Mouse (Mus musculus) kidney, embryonic 15.5 days (tissue): ENCODE results near the gene Golt1a. TPM values are rescaled to one million over a fixed set of nuclear protein-coding genes. Genes with fewer than 3 reads are reported as not detected.
A peak's percentile ranks its signal among the peaks of the same experiment; 100 is the strongest.

Source experiments
- ATAC-seq: fragments of 200-750 bp; cut with Nextera tagmentation; replicated peaks from 2 replicates; pipeline ENCODE4 v1.8.0; 2017; ENCODE audit warnings: moderate TSS enrichment; ENCODE audit not compliant: low FRiP score
- H3K27ac ChIP-seq: fragments of 300-500 bp; sonication (generic); 2 replicates; pipeline ENCODE4 v1.5.1; 2015; ENCODE audit warnings: mild to moderate bottlenecking, inconsistent platforms
- H3K27me3 ChIP-seq: fragments of 300-500 bp; sonication (generic); 2 replicates; pipeline ENCODE4 v1.6.1; 2015; ENCODE audit warnings: inconsistent platforms
- H3K36me3 ChIP-seq: fragments of 300-500 bp; sonication (generic); 2 replicates; pipeline ENCODE4 v1.6.1; 2015; ENCODE audit warnings: inconsistent platforms
- H3K4me1 ChIP-seq: fragments of 300-500 bp; sonication (generic); 2 replicates; pipeline ENCODE4 v1.6.1; 2015; ENCODE audit warnings: inconsistent platforms
- H3K4me2 ChIP-seq: fragments of 300-500 bp; sonication (generic); 2 replicates; pipeline ENCODE4 v1.6.1; 2015; ENCODE audit warnings: moderate library complexity, mild to moderate bottlenecking, inconsistent platforms
- H3K4me3 ChIP-seq: fragments of 300-500 bp; sonication (generic); replicated peaks from 2 replicates; pipeline ENCODE4 v1.5.1; 2015; ENCODE audit warnings: mild to moderate bottlenecking, inconsistent platforms
- H3K9ac ChIP-seq: fragments of 300-500 bp; sonication (generic); 2 replicates; pipeline ENCODE4 v1.6.1; 2015; ENCODE audit warnings: mild to moderate bottlenecking, inconsistent platforms
- H3K9me3 ChIP-seq: fragments of 300-500 bp; sonication (generic); replicated peaks from 2 replicates; pipeline ENCODE4 v1.6.1; 2016; ENCODE audit warnings: inconsistent platforms
- WGBS: fragments of 180-500 bp; shearing (Covaris S2); methylation state at CpG from one replicate; pipeline ENCODE4 v1.1.7; 2015; ENCODE audit warnings: mixed read lengths; 5-methylcytosine and 5-hydroxymethylcytosine counted together
- polyA plus RNA-seq: library from polyadenylated mRNA; unstranded; fragments of >200 nt; fragmentation: Nextera tagmentation; extraction: Ambion mirVana; gene quantifications from 2 replicates; pipeline ENCODE4 v1.2.1, GENCODE M21; 2015

The Golt1a gene
- polyA plus RNA-seq, 1 experiment from 2014 or later, result 5.2 TPM

- Histone ChIP-seq H3K36me3 (no peaks in the 10 kb centered on the region), H3K27me3 (peaks cover 21% of the 10 kb centered on the region), H3K9ac (no peak overlapping the region), H3K4me1 (peaks cover 24% of the 10 kb centered on the region), H3K27ac (no peak overlapping the region), H3K4me3 (no peak overlapping the region), H3K4me2 (no peak overlapping the region), H3K9me3 (no peaks in the 10 kb centered on the region)
- 34% methylated on average over 9 of the region's 9 CpGs for WGBS
- no peak for ATAC-seq
Observed at GRCm38 (mm10) chr1:133351762-133352161, 42.2 kb downstream of the Golt1a start.

- H3K27me3 ChIP-seq, result peaks cover 28% of the 10 kb centered on the region
- no peaks in the 10 kb centered on the region for H3K36me3 ChIP-seq
- no peak overlapping the region for H3K27ac ChIP-seq
- no peak overlapping the region for H3K4me2 ChIP-seq
- no peaks in the 10 kb centered on the region for H3K9me3 ChIP-seq
- H3K4me1 ChIP-seq, result peaks cover 21% of the 10 kb centered on the region
- 54% methylated on average over 12 of the region's 12 CpGs for WGBS
- H3K4me3 ChIP-seq, result no peak overlapping the region
- H3K9ac ChIP-seq, result no peak overlapping the region
- no peak for ATAC-seq
Observed at GRCm38 (mm10) chr1:133353371-133353809, 43.8 kb downstream of the Golt1a start.

- H3K27ac ChIP-seq, result no peak overlapping the region
- H3K36me3 ChIP-seq, result no peaks in the 10 kb centered on the region
- WGBS, result 52% methylated on average over 5 of the region's 5 CpGs
- no peak overlapping the region for H3K9ac ChIP-seq
- ATAC-seq, result no peak
- H3K4me2 ChIP-seq, result no peak overlapping the region
- H3K27me3 ChIP-seq, result peaks cover 28% of the 10 kb centered on the region
- no peaks in the 10 kb centered on the region for H3K9me3 ChIP-seq
- no peak overlapping the region for H3K4me3 ChIP-seq
- peaks cover 18% of the 10 kb centered on the region for H3K4me1 ChIP-seq
Observed at GRCm38 (mm10) chr1:133355469-133355868, 45.9 kb downstream of the Golt1a start.

- whole genome bisulfite sequencing, result 46% methylated on average over 15 of the region's 15 CpGs
- H3K27ac ChIP-seq, result no peak overlapping the region
- H3K4me2 ChIP-seq, result no peak overlapping the region
- no peaks in the 10 kb centered on the region for H3K36me3 ChIP-seq
- no peak overlapping the region for H3K4me3 ChIP-seq
- peaks cover 28% of the 10 kb centered on the region for H3K27me3 ChIP-seq
- ATAC-seq, result peak; percentile 30; the same call in 1 of the 2 replicates
- H3K9ac ChIP-seq, result no peak overlapping the region
- H3K9me3 ChIP-seq, result no peaks in the 10 kb centered on the region
- H3K4me1 ChIP-seq, result peaks cover 15% of the 10 kb centered on the region; the same call in 1 of the 2 replicates
Observed at GRCm38 (mm10) chr1:133355912-133356311, 46.3 kb downstream of the Golt1a start.

GRCm38 (mm10) chr1:133356330-133356729 lies 46.7 kb downstream of the Golt1a start:
- H3K4me2 ChIP-seq, result no peak overlapping the region
- H3K27ac ChIP-seq, result no peak overlapping the region
- no peak overlapping the region for H3K9ac ChIP-seq
- no peaks in the 10 kb centered on the region for H3K36me3 ChIP-seq
- H3K4me3 ChIP-seq, result no peak overlapping the region
- 38% methylated on average over 8 of the region's 8 CpGs for WGBS
- H3K9me3 ChIP-seq, result no peaks in the 10 kb centered on the region
- H3K27me3 ChIP-seq, result peaks cover 28% of the 10 kb centered on the region
- no peak for ATAC-seq
- peaks cover 15% of the 10 kb centered on the region; the same call in 1 of the 2 replicates for H3K4me1 ChIP-seq

DNA sequence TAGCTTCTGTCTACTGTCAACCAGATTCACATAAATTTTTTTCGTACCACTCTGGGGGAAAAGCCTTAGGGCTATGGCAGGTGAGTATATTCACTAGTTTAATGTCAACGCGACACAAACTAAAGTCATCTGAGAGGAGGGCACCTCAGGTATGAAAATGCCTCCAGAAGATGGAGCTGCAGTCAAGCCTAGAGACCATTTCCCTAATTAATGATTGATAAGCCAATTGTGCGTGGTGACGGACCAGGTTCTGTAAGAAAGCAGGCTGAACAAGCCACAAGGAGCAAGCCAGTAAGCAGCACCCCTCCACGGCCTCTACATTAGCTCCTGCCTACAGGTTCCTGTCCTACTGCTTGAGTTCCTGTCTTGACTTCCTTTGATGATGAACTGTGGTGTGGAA lies 51.4 kb downstream of the Golt1a start:
- H3K27me3 ChIP-seq, result peaks cover 39% of the 10 kb centered on the region

DNA sequence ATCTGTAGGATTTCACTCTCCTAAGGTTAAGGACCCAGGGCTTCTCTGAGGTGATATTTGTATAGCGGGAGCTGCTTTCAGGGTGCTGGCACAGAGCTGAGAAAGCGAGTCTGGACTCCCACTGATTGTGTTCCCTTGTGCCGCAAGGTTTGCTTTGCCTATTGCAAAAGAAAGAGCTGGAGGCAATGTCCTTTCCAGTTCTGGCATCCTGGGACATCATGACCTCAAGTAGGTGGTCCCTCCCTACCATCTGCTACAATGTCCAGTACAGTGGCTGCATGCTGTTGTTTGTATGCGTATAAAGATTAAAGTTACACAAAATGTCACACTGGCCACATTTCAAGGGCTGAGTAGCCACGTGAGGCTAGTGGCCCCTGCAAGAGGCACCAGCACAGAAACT lies 52.5 kb downstream of the Golt1a start:
- 94% methylated on average over 5 of the region's 5 CpGs for WGBS
- Histone ChIP-seq H3K9ac (no peak overlapping the region), H3K4me2 (no peak overlapping the region), H3K27me3 (peaks cover 37% of the 10 kb centered on the region), H3K9me3 (no peaks in the 10 kb centered on the region), H3K27ac (no peak overlapping the region), H3K4me3 (no peak overlapping the region), H3K36me3 (no peaks in the 10 kb centered on the region), H3K4me1 (peaks cover 12% of the 10 kb centered on the region)
- ATAC-seq, result no peak

More for the DNA sequence above, 51.4 kb downstream of the Golt1a start:
- Histone ChIP-seq H3K4me3 (no peak overlapping the region), H3K4me2 (no peak overlapping the region), H3K36me3 (no peaks in the 10 kb centered on the region), H3K27ac (no peak overlapping the region), H3K9ac (no peak overlapping the region), H3K4me1 (peaks cover 19% of the 10 kb centered on the region), H3K9me3 (no peaks in the 10 kb centered on the region)
- ATAC-seq, result no peak
- 90% methylated on average over 6 of the region's 6 CpGs for WGBS

DNA sequence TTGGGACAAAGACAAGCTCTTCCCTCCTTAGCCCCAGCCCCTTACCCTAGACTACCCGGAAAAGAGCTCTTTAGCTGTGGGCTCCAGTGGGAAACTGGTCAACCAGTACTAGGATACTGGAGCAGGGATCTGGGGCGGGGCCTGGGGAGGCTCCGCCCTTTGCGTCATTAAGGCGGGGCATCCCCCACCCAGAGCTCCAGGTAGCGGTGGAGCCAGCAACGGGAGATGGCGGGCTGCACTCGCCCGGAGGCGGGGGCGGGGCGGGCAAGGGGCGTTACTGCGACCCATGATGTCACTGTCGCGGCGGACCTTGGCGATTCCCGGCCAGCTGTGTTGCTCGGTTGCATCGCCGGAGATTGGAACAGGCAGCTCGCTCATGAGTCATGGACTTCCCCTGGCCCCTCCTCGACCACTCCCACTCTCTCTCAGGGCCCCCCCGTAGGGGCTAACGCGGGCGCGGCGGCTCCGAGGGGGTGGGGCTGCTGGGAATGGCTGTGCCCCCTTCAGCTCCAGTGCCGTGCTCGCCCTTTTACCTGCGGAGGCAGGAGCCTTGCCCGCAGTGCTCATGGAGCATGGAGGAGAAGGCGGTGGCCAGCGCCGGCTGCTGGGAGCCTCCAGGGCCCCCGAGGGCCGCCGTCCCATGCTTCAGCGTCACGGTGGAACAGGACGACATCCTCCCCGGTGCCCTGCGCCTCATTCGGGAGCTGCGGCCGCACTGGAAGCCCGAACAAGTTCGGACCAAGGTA lies 53.8 kb downstream of the Golt1a start, which contains the start of gene Etnk2:
Etnk2 (plus strand) TSS at position 297 of the 746 bp plus-strand sequence.
- H3K27ac ChIP-seq, result no peak within 1 kb of the TSS
- no peaks in the 10 kb centered on the region for H3K9me3 ChIP-seq
- 1% methylated on average over 52 of the region's 52 CpGs for WGBS
- H3K36me3 ChIP-seq, result no peaks in the 10 kb centered on the region
- peaks cover 25% of the 10 kb centered on the region for H3K4me1 ChIP-seq
- H3K4me3 ChIP-seq, result peak within 1 kb of the TSS; percentile 63
- H3K4me2 ChIP-seq, result peak within 1 kb of the TSS; percentile 93
- H3K27me3 ChIP-seq, result peaks cover 32% of the 10 kb centered on the region
- peak; percentile 81 for ATAC-seq
- H3K9ac ChIP-seq, result peak within 1 kb of the TSS; percentile 55

- no peaks in the 10 kb centered on the region for H3K36me3 ChIP-seq
- no peak overlapping the region for H3K27ac ChIP-seq
- peaks cover 29% of the 10 kb centered on the region for H3K4me1 ChIP-seq
- peak overlapping the region; percentile 55 for H3K9ac ChIP-seq
- H3K9me3 ChIP-seq, result no peaks in the 10 kb centered on the region
- peaks cover 32% of the 10 kb centered on the region for H3K27me3 ChIP-seq
- peak overlapping the region; percentile 93 for H3K4me2 ChIP-seq
- 0 out of 2 replicates have a peak, but pooled peaks have one; percentile 1 for ATAC-seq
- 3% methylated on average over 27 of the region's 27 CpGs for WGBS
- H3K4me3 ChIP-seq, result peak overlapping the region; percentile 63
Observed at GRCm38 (mm10) chr1:133364022-133364630, 54.5 kb downstream of the Golt1a start.

DNA sequence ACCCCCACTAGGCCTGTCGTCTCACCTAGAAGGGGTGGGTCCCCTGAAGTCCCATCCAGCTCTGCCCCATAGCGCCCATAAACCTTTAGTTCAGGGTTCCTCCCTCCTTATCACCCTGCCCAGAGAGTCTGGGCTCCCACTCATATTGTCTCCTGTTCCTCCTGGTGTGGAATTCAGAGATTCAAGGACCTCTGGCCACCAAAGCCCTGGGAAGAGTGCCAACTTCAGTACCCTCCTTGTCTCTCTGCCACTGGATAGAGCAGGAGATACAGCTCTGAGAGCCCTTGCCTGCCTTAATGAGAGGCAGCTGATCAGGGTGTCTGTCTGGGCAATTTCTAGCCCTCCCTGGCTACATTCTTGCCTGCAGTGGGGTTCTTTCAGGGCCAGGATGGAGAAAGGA lies 55.3 kb downstream of the Golt1a start:
- 67% methylated on average over 2 of the region's 2 CpGs for WGBS
- Histone ChIP-seq H3K9ac (no peak overlapping the region), H3K9me3 (no peaks in the 10 kb centered on the region)

GRCm38 (mm10) chr1:133366951-133367605 lies 57.5 kb downstream of the Golt1a start:
- peaks cover 29% of the 10 kb centered on the region for H3K27me3 ChIP-seq
- H3K9ac ChIP-seq, result no peak overlapping the region
- ATAC-seq, result no peak
- no peak overlapping the region for H3K4me2 ChIP-seq
- peaks cover 30% of the 10 kb centered on the region for H3K4me1 ChIP-seq
- no peaks in the 10 kb centered on the region for H3K36me3 ChIP-seq
- no peak overlapping the region for H3K4me3 ChIP-seq
- 40% methylated on average over 10 of the region's 10 CpGs for WGBS
- no peaks in the 10 kb centered on the region for H3K9me3 ChIP-seq
- H3K27ac ChIP-seq, result no peak overlapping the region

More for the DNA sequence above, 55.3 kb downstream of the Golt1a start:
- H3K4me2 ChIP-seq, result no peak overlapping the region
- H3K4me3 ChIP-seq, result no peak overlapping the region
- H3K27me3 ChIP-seq, result peaks cover 32% of the 10 kb centered on the region
- no peak for ATAC-seq
- peaks cover 29% of the 10 kb centered on the region for H3K4me1 ChIP-seq
- no peaks in the 10 kb centered on the region for H3K36me3 ChIP-seq
- no peak overlapping the region for H3K27ac ChIP-seq
